Mouse (Mus musculus): ENCODE results near the gene Hsf4. TPM values are rescaled to one million over a fixed set of nuclear protein-coding genes. Genes with fewer than 3 reads are reported as not detected.
A peak's percentile ranks its signal among the peaks of the same experiment; 100 is the strongest.

Gene Hsf4
- total RNA-seq, 1 experiment from 2014 or later: 0.70 TPM

DNA sequence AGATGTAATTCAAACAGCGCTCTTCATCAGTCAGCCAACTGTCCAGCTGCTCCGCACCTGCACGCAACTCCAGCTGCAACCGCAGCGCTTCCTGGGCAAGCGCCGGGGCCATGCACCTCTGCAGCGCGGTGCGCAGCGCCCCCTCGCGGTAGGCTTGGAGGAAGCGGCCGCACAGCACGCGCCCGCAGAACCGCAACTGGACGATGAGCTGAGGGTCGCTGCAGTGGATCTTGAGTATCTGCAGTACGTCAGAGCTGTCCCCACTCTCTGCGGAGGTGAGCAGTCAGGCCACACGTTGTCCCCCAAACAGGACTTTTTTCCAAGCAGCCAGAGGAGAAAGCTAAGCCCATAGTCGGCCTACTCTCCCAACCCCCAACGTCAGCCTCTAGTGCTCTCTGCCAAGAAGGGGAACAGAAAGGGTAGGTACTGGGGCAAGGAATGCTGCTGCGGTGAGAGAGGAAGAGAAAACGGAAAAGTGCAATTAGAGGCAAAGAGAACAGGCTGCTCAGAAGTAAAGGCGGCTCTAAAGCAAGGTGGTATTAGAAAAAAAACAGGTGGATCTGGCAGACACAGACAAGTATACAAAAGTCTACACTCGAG, 9.8 kb upstream of the Hsf4 start:
- DNase-seq: peak; percentile 90

DNA sequence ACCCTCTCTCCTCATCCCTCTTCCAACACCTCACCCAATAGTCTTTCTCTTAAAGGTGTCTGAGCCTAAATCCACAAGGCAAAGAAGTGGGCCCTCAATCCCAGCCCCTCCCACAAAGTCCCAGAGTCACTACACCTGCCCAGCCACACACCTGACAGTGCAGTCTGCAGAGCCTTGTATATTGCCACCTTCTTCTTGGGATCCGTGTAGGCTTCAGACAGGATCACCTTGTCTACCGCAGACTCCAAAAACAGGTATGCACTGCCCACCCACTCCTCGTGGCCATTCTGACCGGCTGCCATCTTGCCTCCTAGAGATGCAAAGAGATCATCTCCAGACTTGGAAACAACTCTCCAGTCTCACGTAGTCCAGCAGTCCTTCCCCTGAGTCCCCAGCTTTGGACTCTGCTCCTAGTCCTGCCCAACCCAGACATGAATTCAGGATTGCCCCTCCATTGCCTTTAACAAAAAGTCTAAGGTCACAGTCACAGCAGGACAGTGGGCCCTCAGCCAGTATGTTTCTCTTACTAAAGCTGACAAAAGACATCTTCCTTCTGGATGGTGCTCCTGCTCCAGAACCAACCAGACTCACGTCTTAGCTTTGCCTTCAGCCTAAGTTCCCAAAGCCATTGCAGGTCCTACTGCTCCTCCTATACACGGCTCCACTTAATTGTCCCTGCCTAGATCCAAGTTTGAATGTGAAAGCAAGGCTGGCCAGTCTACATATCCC, 9.1 kb upstream of the Hsf4 start:
- no peak for DNase-seq

DNA sequence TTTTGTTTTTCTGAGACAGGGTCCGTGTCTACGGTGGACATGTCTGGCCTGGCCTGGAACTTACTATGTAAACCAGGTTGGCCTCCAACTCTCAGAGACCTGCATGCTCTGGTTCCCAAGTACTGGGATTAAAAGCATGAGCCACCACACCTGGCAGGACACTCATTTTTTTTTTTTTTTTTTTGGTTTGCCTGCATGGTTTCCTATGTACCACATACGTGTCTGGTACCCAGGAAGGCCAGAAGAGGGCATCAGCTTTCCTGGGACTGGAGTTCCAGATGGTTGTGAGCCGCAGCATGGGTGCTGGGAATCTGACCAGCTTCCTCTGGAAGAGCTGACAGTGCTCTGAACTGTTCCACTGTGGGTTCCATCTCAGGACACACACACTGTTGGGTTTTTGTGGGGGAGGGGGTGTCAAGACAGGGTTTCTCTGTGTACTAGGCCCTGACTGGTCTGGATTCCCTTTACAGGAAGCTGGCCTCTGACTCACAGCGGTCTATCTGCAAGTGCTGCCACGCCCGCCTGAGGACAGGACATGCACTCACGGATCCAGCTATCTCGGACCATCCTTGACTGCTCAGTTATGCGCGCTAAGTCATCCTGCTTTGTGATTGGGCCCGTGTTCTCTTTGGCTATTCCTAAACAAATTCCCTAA, 8.1 kb upstream of the Hsf4 start:
- no peak for DNase-seq

DNA sequence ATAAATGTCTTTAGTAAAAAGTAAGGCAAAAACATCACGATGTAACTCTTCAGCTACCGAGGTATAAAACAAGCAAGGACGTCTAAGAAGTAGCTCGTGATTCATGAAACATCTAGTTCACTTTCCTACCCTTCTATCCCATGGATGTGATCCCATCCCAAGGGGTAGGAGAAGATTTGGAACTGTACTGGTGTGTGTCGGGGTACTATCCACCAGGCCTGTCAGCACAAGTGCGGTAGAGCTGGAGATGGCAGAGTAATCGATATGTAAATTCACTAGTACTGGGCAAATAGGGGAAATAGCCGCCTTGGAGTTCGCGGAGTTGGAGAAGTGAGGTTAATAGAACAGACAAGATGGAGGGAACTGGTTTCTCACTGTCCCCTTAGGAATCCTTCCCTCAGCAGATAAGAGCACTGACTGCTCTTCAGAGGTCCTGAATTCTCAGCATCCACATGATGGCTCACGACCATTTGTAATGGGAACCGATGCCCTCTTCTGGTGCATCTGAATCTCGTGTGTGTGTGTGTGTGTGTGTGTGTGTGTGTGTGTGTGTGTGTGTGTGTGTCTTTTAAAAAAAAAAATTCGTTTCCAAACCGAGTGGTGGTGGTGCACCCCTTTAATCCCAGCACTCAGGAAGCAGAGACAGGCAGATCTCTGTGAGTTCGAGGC, 6.2 kb upstream of the Hsf4 start:
- no peak for DNase-seq

DNA sequence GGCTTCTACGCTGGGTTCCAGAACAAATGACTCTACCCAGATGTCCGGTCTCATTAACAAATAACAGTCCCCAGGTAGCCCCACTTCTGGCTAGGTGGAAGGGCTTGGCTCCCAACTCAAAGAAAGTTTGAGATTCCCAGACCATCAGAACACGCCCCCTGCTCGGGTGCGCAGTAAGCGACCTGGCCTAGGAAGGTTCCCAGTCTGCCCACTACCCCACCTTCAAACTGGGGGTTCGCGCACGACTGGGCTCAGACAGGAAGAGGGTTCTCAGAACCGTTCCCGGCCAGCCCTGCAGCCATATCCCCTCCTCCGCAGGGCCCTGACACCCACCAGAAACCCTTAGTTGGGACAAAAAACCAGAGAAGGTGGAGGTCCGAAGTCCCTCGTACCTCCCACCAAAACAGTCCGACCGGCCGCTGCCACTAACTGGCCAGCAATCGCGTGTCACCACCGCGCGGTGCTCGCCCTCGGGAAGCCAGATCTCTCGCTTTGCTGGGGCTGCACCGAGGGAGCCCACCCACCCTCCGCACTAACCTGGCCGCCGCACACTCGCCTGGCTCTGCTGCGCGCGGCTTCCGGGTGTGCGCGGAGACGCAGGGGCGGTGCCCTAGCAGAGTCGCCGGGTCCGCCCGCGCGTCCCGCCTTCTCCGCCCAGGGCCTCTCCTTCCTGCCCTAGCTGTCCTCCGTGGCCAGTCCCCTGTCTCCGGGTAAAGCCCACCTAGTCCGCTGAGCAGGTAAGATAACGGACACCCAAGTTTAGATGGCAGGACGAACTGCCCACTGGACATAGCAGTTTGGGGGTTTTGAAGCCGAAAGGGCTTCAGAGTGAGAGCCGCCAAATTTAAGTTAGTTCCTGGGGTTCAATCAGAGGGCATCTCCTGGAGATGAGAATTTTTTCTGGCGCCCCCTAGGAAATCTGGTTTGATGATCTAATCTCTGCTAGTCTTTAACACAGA, 5.3 kb upstream of the Hsf4 start, which contains the start of the genes Tradd and Fbxl8:
Tradd (minus strand) TSS at position 586 of the 959 bp plus-strand sequence.
Fbxl8 (plus strand) TSS at position 625 of the 959 bp plus-strand sequence.
- peak; percentile 88 for DNase-seq

DNA sequence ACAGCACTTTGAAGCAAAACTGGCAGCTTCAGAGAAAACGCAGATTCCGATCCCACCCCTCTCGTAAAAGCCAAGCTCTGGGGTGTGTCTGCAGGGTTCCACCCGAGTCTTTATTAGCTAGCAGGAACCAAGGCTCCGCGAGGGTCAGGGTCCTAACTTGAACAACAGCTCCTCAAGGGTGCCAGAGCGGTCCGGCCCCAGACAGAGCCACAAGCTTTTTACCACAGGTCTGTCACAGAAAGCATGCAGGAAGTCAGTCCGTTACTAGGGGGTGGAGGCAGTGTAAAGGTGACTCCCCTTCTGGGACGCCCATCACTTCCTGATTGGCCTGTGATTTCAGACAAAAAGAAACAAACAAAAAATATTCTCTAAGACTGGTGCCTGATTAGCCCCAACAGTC, 4.5 kb upstream of the Hsf4 start:
- no peak for DNase-seq

DNA sequence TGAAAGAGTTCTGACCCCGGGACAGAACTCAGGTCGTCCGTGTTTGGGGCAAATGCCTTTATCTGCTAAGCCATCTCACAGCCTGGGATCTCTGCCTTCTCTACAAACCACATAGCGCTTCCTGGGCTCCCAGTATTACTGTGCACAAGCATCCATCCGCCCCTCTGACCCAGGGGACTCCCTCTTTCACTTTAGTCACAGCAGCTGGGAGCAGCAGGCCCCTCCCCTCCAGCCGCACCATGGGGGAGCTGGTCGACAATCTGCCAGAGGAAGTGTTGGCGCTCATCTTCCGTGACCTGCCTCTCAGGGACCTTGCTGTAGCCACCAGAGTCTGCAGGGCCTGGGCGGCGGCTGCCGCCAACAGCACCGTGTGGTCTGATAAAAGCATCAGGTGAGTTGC, 2.8 kb upstream of the Hsf4 start:
- no peak for DNase-seq

DNA sequence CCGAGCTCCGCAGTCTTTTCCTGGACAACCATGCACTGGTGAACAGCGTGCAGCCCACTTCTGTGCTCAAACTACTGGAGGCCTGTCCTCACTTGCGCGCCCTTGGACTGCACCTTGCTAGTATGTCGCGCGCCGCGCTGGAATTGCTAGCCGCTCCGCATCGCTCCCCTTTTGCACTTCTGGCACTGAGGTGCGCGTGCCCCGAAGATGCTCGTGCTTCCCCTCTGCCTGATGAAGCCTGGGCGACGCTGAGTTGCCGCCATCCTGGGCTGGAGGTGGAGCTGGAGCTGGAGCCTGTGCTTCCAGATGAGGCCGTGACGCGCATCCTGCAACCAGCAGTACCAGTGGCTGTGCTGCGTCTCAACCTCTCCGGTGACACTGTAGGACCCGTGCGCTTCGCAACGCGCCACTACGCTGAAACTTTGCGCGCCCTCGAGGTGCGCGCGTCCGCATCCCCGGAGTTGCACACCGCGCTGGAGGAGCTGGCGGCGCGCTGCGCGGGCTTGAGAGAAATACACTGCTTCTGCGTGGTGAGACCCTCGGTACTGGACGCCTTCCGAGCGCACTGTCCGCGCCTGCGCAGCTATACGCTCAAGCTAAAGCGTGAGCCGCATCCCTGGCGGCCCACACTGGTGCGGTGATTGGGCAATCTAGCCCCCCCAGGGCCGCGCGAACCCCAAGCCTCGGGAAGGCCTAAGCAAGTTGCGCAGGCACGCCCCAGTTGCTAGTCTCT, 1.1 kb upstream of the Hsf4 start:
- DNase-seq: peak; percentile 47

DNA sequence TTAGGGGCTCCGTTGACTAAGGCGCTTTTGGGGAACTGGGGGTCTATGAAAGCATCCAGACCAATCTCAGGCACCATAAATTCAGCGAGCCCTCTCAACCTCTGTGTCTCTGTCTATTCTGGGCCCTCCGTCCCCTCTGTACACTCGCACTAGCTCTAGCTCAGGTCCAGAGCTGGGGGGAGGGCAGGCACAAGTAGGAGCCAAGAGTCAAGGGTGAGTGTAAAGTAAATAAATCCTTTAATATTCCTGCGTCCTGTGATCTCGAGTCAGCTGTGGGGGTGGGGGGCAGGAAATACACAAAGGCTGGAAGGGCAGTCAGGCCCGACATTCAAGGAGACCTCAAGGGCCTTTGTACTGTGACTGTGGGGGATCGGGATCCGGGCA, 534 bp upstream of the Hsf4 start:
- DNase-seq: peak; percentile 46

DNA sequence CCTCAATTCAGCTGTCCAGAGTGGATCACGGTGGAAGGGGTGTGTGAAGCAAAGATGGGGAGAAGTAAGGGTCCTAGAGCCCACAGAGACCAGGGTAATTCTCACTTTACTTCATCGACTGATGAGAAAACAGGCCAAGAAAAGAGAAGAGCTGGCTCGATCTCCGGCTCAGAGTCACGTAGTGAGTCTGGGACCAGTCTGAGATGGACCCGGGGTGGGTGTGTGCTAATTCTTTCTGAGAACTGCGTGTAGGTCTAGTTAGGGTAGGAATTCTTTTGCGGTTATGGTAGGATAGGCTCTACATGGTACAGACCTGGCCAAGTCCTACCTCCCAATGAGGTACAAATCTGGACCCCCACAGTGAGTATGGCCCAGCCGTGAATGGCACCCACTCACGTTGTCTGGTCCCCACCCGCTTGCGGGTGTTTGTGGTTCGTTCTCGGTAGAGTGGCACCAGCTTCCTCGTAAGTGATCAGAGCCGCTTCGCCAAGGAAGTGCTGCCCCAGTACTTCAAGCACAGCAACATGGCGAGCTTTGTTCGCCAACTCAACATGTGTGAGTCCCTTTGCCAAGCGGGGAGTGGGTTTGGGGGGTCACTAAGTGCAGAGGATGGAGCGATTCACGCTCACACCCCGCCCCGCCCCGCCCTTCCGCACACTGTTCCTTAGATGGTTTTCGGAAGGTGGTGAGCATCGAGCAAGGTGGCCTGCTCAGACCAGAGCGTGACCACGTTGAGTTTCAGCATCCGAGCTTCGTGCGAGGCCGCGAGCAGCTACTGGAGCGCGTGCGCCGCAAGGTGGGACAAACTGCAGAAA, 707 bp downstream of the Hsf4 start:
- no peak for DNase-seq

DNA sequence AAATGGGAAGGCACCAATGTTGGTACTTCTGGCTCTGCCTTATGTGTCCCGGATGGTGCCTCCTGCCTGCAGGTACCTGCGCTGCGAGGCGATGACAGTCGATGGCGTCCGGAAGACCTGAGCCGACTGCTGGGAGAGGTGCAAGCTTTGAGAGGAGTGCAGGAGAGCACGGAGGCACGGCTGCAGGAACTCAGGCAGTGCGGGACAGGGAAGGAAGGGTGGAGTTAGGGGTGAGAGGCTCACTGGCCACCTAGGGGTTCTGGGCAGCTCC, 1.2 kb downstream of the Hsf4 start:
- no peak for DNase-seq

DNA sequence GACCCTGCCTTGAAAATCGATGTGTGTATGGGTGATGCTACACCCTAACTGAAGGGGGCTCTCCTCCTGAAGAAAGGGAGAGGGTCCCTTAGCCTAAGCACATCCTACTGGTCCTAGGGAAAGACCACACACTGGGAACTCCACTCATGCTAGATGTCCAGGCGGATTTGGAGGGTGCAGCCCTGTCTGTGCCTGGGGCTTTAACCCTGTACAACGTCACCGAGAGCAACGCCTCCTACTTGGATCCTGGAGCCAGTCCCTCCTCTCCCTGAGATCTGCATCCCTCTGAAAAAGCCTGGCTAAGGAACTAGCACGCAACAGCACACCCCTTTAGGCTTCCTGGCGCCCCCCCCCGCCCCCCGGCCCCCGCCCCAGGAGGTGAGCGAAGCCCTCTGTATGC, 5.8 kb downstream of the Hsf4 start:
- no peak for DNase-seq

DNA sequence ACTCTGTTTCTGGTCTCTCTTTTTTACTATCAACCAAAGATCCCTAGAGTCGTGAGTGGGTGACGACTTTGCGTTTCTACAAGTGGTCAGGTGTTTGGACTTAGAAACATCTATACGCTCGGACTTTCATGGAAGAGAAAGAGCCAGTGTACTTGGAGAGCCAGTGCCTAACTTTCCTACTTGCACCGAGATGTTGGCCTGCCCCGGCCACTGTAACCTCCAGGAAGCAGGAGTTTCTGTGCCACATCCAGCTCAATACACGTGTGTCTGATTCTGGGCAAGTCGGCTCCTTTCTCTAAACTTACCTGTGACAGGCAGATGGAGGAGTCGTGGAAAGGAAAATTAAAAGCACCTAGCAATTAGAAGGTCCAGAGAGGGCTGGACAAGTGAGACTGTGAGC, 6.2 kb downstream of the Hsf4 start, which contains the start of gene Nol3:
Nol3 (plus strand) TSS at position 301 of the 400 bp plus-strand sequence.
- DNase-seq: no peak

DNA sequence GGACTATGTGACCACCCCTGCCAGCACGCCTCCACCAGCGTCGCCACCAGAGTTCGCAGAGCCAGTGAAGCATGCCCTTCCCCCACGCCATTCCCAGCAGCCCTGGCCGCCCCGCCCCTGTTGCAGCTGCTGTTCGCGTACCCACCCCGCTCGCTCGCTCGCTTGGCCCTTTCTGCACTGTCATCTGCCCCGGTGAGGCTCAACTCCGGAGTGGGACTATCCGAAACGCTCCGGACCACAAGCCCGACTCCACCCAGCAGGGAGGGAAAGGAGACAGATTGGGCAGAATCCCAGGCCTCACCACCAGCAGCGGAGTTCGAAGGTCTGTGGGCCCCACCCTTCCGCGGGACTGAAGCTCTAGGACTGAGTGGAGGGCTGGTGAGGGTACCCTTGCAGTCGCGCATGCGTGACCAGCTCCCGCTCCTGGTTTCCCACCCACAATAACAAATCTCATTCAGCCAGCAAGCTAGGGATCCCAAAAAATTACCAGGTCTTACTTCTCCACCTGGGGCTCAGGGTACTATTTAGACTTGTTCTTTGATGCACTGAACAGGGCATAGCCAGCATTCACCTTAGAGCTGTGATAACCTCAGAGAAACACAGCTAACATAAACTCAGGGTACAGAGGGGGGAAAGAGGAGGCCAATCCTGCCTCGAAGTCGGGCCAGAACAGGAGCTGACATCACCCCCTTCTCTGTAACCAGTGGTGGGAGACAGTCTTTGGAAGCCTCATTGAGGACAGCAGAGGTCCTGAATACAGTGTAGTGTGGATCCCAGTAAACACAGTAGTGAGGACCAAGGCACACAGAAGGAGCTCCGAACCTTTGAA, 6.9 kb downstream of the Hsf4 start:
- DNase-seq: peak; percentile 70

DNA sequence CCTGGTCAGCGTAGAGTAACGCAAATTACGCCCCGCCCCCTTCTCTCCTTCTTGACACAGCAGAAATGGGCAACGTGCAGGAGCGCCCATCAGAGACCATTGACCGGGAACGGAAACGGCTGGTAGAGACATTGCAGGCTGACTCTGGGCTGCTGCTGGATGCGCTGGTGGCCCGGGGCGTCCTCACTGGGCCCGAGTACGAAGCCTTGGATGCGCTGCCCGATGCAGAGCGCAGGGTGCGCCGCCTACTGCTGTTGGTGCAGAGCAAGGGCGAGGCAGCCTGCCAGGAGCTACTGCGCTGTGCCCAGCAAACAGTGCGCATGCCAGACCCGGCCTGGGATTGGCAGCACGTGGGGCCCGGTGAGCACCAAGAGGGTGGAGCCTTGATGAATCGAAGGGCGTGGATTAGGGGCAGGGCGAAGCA, 9.3 kb downstream of the Hsf4 start:
- DNase-seq: peak; percentile 94

DNA sequence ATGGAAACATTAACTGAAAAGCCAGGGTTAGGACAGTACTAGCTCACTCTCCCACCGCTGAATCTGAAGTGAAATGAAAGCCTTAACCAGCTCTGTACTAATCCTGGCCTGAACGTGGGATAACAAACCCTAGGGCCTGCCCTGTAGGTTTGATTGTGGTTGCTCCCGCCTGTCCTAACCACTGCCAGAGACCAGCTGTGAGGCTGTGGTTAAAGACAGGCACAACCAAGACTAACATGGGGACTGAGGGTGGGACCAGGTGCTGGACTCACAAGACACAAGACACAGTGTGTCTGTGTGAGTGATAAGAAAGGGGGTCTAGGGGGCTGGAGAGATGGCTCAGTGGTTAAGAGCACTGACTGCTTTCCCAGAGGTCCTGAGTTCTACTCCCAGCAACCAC, 11.0 kb downstream of the Hsf4 start:
- no peak for DNase-seq

DNA sequence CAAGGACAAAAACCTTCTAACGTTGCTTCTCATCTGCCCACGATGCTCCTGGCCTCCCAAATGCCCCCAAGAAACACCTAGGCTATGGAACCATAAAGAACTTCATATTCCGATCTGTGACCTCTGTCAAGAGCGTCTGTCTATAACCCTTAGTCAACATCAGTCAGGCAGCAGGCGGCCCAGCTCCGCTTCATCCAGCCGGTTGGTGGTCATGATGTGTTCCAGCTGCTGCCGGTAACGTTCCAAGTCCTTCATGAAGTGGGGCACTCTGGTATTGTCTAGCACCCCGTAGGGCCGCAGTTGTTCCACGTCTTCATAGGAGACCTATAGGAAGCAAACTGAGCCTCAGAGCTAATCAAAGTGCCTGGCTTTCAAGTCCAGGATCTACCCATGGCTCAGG, 12.2 kb downstream of the Hsf4 start:
- no peak for DNase-seq

DNA sequence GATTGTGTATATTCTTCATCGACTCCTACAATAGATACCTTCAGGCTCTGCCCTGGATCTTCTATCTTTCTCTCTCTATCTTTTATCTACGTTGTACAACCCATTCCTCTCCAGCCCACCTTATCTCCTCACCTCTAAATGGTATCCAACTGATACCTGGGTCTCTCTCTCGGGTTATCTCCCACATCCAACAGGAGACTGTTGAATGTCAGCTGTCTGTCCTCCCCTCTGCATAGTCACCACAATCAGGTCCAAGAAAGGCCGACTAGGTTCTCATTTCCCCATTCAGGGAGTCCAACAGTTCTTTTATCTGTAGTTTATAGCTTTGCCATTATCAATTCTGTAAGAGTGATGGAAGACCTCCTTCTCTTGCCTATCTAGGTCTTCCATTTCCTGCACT, 12.6 kb downstream of the Hsf4 start:
- no peak for DNase-seq

DNA sequence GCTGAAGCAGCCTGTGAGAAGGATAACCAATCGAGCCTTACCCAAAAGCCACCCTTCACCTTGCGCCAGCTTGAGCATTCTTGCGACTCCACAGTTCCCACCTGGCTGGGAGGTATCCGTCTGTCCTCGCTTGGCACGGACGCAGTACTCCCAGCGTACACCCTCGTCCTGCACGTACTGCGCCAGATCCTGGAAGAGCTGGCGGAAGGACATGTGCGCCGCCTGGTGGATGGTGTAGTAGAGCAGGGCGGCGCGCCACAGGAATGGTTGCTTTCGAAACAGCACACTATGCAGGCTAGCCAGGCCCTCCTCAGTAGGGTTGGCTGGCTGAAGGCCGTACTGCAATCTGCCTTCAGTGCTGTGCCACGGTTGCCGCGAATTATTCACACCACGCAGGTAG, 13.5 kb downstream of the Hsf4 start:
- peak; percentile 80 for DNase-seq
